Mouse (Mus musculus) brown adipose tissue, adult 24 weeks (tissue): Measurements from ENCODE around the gene Agpat1. TPM values are rescaled to one million over a fixed set of nuclear protein-coding genes. Genes with fewer than 3 reads are reported as not detected.

Source experiments
- H3K27ac ChIP-seq: fragments of 200-500 bp; replicated peaks from 2 replicates; pipeline ENCODE4 v1.5.1; 2012; ENCODE audit warnings: low read depth, mild to moderate bottlenecking, low read length
- H3K4me1 ChIP-seq: fragments of 200-500 bp; 2 replicates; pipeline ENCODE4 v1.6.1; 2012; ENCODE audit warnings: low read length, mixed read lengths; ENCODE audit not compliant: control insufficient read depth, insufficient read depth, insufficient read length
- H3K4me3 ChIP-seq: fragments of 200-500 bp; 2 replicates; pipeline ENCODE4 v1.5.1; 2012; ENCODE audit warnings: low read depth, mild to moderate bottlenecking, low read length, moderate library complexity; ENCODE audit not compliant: insufficient read depth
- polyA plus RNA-seq: library from polyadenylated mRNA; stranded (reverse); fragments of >200 nt; gene quantifications from 2 replicates; pipeline ENCODE4 v1.2.4, GENCODE M21; 2012; ENCODE audit not compliant: missing spikeins, insufficient read depth, insufficient read length

Agpat1 gene
- polyA plus RNA-seq, 1 experiment = 120 TPM

GRCm38 (mm10) chr17:34572361-34572760 lies 31.7 kb upstream of the Agpat1 start:
- Histone ChIP-seq H3K4me3 (no peak overlapping the region), H3K4me1 (no peaks in the 10 kb centered on the region), H3K27ac (no peak overlapping the region)

GRCm38 (mm10) chr17:34576577-34576976 lies 27.5 kb upstream of the Agpat1 start:
- H3K4me3 ChIP-seq = no peak overlapping the region
- no peak overlapping the region for H3K27ac ChIP-seq

GRCm38 (mm10) chr17:34578070-34578469 lies 26.0 kb upstream of the Agpat1 start:
- no peaks in the 10 kb centered on the region for H3K4me1 ChIP-seq
- no peak overlapping the region for H3K27ac ChIP-seq
- H3K4me3 ChIP-seq = no peak overlapping the region

More at GRCm38 (mm10) chr17:34576577-34576976, 27.5 kb upstream of the Agpat1 start:
- H3K4me1 ChIP-seq = no peaks in the 10 kb centered on the region

GRCm38 (mm10) chr17:34582528-34582927 lies 21.5 kb upstream of the Agpat1 start:
- Histone ChIP-seq H3K27ac (no peak overlapping the region), H3K4me3 (no peak overlapping the region), H3K4me1 (0 out of 2 replicates have a peak, but pooled peaks cover 4% of the 10 kb centered on the region)

GRCm38 (mm10) chr17:34583397-34583796 lies 20.7 kb upstream of the Agpat1 start:
- Histone ChIP-seq H3K4me1 (0 out of 2 replicates have a peak, but pooled peaks cover 8% of the 10 kb centered on the region), H3K4me3 (no peak overlapping the region), H3K27ac (no peak overlapping the region)

GRCm38 (mm10) chr17:34583819-34584218 lies 20.2 kb upstream of the Agpat1 start:
- H3K4me3 ChIP-seq = no peak overlapping the region
- 0 out of 2 replicates have a peak, but pooled peaks cover 9% of the 10 kb centered on the region for H3K4me1 ChIP-seq
- H3K27ac ChIP-seq = no peak overlapping the region

- Histone ChIP-seq H3K27ac (no peak overlapping the region), H3K4me1 (peaks cover 12% of the 10 kb centered on the region; the same call in 1 of the 2 replicates)
Observed at GRCm38 (mm10) chr17:34585121-34585520, 18.9 kb upstream of the Agpat1 start.

GRCm38 (mm10) chr17:34585877-34586771 lies 17.9 kb upstream of the Agpat1 start:
- H3K4me1 ChIP-seq = peaks cover 16% of the 10 kb centered on the region
- peak overlapping the region; percentile 59 for H3K27ac ChIP-seq
- H3K4me3 ChIP-seq = peak overlapping the region; percentile 87

More at GRCm38 (mm10) chr17:34585121-34585520, 18.9 kb upstream of the Agpat1 start:
- H3K4me3 ChIP-seq = no peak overlapping the region

GRCm38 (mm10) chr17:34586796-34587422 lies 17.2 kb upstream of the Agpat1 start:
- H3K4me1 ChIP-seq = peaks cover 16% of the 10 kb centered on the region
- H3K4me3 ChIP-seq = peak overlapping the region; percentile 87

GRCm38 (mm10) chr17:34587423-34587811 lies 16.6 kb upstream of the Agpat1 start:
- Histone ChIP-seq H3K4me1 (peaks cover 16% of the 10 kb centered on the region), H3K4me3 (peak overlapping the region; percentile 87), H3K27ac (peak overlapping the region; percentile 90)

More at GRCm38 (mm10) chr17:34586796-34587422, 17.2 kb upstream of the Agpat1 start:
- peak overlapping the region; percentile 90 for H3K27ac ChIP-seq

GRCm38 (mm10) chr17:34587814-34588213 lies 16.2 kb upstream of the Agpat1 start:
- H3K4me1 ChIP-seq = peaks cover 16% of the 10 kb centered on the region
- H3K27ac ChIP-seq = peak overlapping the region; percentile 81
- H3K4me3 ChIP-seq = peak overlapping the region; percentile 87

GRCm38 (mm10) chr17:34588767-34589166 lies 15.3 kb upstream of the Agpat1 start:
- Histone ChIP-seq H3K27ac (0 out of 2 replicates have a peak overlapping the region, but pooled peaks have one; percentile 6), H3K4me1 (peaks cover 16% of the 10 kb centered on the region), H3K4me3 (no peak overlapping the region)

- peak overlapping the region; percentile 34 for H3K4me3 ChIP-seq
- peak overlapping the region; percentile 82 for H3K27ac ChIP-seq
- H3K4me1 ChIP-seq = peaks cover 16% of the 10 kb centered on the region
Observed at GRCm38 (mm10) chr17:34589206-34589605, 14.9 kb upstream of the Agpat1 start.

- H3K4me1 ChIP-seq = peaks cover 16% of the 10 kb centered on the region
- peak within 1 kb of the TSS; percentile 38 for H3K4me3 ChIP-seq
Observed at GRCm38 (mm10) chr17:34589681-34590101, 14.4 kb upstream of the Agpat1 start, which contains the start of gene Gpsm3. Gene Gpsm3 (plus strand): TSS chr17:34589806.

More at GRCm38 (mm10) chr17:34589681-34590101, 14.4 kb upstream of the Agpat1 start, which contains the start of gene Gpsm3:
- peak within 1 kb of the TSS; percentile 82 for H3K27ac ChIP-seq
